Mouse (Mus musculus) midbrain, postnatal 0 days (tissue): ENCODE measurements at regions not wholly inside any gene's neighbourhood (a gene's known extent, or its start where the extent isn't known, plus 50 kb on each side); places are given as distances from the start of the nearest gene placed in this dataset.
A peak's percentile ranks its signal among the peaks of the same experiment; 100 is the strongest.

Experiments used
- ATAC-seq: fragments of 200-750 bp; cut with Nextera tagmentation; 2 replicates; pipeline ENCODE4 v1.8.0; 2017; ENCODE audit warnings: moderate number of reproducible peaks, mild to moderate bottlenecking, moderate TSS enrichment, moderate library complexity; ENCODE audit not compliant: low FRiP score
- DNase-seq: peaks from one replicate; pipeline ENCODE4 v3.0.0-alpha.2; 2015; ENCODE audit warnings: low spot score
- H3K27ac ChIP-seq: fragments of 300-500 bp; sonication (generic); 2 replicates; pipeline ENCODE4 v1.5.1; 2014; ENCODE audit warnings: low read depth, mild to moderate bottlenecking, low read length, mixed read lengths
- H3K27me3 ChIP-seq: fragments of 300-500 bp; sonication (generic); 2 replicates; pipeline ENCODE4 v1.6.1; 2014; ENCODE audit warnings: low read length, control low read depth, mixed read lengths; ENCODE audit not compliant: insufficient read depth
- H3K36me3 ChIP-seq: fragments of 300-500 bp; sonication (generic); 2 replicates; pipeline ENCODE4 v1.6.1; 2014; ENCODE audit warnings: low read length, control low read depth, mixed read lengths; ENCODE audit not compliant: insufficient read depth
- H3K4me1 ChIP-seq: fragments of 300-500 bp; sonication (generic); 2 replicates; pipeline ENCODE4 v1.6.1; 2014; ENCODE audit warnings: mild to moderate bottlenecking, control low read depth, antibody characterized with exemption, low read length, mixed read lengths; ENCODE audit not compliant: insufficient read depth
- H3K4me2 ChIP-seq: fragments of 300-500 bp; sonication (generic); 2 replicates; pipeline ENCODE4 v1.6.1; 2014; ENCODE audit warnings: low read depth, mild to moderate bottlenecking, low read length, mixed read lengths; ENCODE audit not compliant: poor library complexity, severe bottlenecking
- H3K4me3 ChIP-seq: fragments of 300-500 bp; sonication (generic); 2 replicates; pipeline ENCODE4 v1.5.1; 2014; ENCODE audit warnings: low read depth, mild to moderate bottlenecking, low read length, moderate library complexity
- H3K9ac ChIP-seq: fragments of 300-500 bp; sonication (generic); replicated peaks from 2 replicates; pipeline ENCODE4 v1.6.1; 2014; ENCODE audit warnings: mild to moderate bottlenecking, low read length, moderate library complexity, mixed read lengths; ENCODE audit not compliant: poor library complexity, severe bottlenecking
- H3K9me3 ChIP-seq: fragments of 300-500 bp; sonication (generic); 2 replicates; pipeline ENCODE4 v1.6.1; 2016; ENCODE audit warnings: low read length, control low read depth
- CTCF ChIP-seq: IDR thresholded peaks from 2 replicates; pipeline ENCODE4 v1.5.1; 2016; ENCODE audit warnings: antibody characterized with exemption, mild to moderate bottlenecking
- whole genome bisulfite sequencing: fragments of 180-500 bp; shearing (Covaris S2); extraction: QIAGEN DNeasy Blood & Tissue Kit; methylation state at CpG from one replicate; pipeline ENCODE4 v1.1.7; 2014; 5-methylcytosine and 5-hydroxymethylcytosine counted together

DNA sequence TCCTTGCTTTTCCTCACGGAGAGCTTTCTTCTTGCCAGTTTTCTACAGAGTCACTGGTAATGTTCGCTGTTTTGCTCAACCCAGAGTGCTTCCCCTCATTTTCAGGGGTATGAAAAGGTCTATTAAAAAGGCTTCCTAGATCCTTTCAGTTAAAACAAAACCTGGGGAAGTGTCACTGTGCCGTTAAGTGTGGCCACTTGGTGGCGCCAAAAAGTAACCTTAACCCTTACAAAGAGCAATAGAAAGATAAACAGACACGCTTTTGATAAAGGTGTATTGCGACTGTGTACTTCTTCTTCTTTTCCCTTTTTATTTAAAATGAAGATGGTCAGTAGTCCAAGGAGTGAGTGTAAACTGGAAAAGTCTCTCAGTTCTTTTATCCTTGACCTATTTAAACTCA lies 145.2 kb upstream of the Smlr1 start:
- WGBS: 7% methylated on average over 6 of the region's 6 CpGs

DNA sequence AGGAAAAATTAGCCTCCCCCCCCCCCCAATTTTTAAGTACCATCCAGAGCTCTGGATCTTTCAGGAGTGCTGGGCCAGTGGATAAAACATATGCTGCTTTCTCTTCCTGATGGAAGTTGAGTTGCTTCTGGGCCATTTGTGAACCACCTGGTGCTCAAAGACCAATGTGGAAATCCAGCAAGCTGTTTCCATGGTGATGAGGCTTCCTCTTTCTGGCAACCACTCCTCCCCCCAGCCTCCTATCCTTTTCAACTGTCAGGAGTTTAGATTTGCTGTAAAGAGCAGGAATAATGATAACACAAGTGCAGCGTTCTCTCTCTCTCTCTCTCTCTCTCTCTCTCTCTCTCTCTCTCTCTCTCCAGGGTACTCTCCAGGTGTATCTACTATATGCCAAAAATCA lies 141.8 kb upstream of the Smlr1 start:
- TF ChIP-seq CTCF: no peak
- DNase-seq: peak; percentile 85
- H3K4me2 ChIP-seq: no peak overlapping the region
- H3K9me3 ChIP-seq: no peaks in the 10 kb centered on the region
- H3K36me3 ChIP-seq: no peaks in the 10 kb centered on the region
- 9% methylated on average over 1 of the region's 1 CpGs for WGBS
- no peak overlapping the region for H3K9ac ChIP-seq
- H3K4me1 ChIP-seq: no peaks in the 10 kb centered on the region
- H3K27me3 ChIP-seq: no peaks in the 10 kb centered on the region
- H3K27ac ChIP-seq: no peak overlapping the region
- H3K4me3 ChIP-seq: no peak overlapping the region
- peak; percentile 83 for ATAC-seq

More for the DNA sequence above, 145.2 kb upstream of the Smlr1 start:
- DNase-seq (peak; percentile 85), ATAC-seq (no peak)
- Histone ChIP-seq H3K9ac (no peak overlapping the region), H3K4me2 (no peak overlapping the region), H3K4me1 (no peaks in the 10 kb centered on the region), H3K9me3 (no peaks in the 10 kb centered on the region), H3K4me3 (no peak overlapping the region), H3K36me3 (no peaks in the 10 kb centered on the region), H3K27ac (no peak overlapping the region), H3K27me3 (no peaks in the 10 kb centered on the region)
- peak; percentile 85 for TF ChIP-seq CTCF

DNA sequence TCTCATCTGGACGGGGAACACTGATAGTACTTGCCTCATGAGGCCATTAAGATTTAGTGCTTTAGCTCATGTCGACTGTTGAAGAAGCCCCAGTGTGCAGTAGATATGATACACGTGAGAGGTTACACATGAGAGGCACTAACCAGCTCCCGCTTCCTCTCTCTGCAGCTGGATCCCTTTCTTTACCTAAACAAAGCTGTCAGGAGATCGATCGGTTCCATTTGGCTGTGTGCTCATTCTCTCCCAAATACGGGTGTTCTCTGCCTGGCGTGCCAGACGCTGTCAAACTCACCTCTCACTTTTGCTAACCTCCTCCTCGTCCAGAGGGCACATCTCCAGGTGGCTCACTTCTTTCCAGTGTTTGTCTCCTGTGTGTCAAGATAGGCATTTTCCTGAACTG lies 139.3 kb upstream of the Smlr1 start:
- no peak for ATAC-seq

DNA sequence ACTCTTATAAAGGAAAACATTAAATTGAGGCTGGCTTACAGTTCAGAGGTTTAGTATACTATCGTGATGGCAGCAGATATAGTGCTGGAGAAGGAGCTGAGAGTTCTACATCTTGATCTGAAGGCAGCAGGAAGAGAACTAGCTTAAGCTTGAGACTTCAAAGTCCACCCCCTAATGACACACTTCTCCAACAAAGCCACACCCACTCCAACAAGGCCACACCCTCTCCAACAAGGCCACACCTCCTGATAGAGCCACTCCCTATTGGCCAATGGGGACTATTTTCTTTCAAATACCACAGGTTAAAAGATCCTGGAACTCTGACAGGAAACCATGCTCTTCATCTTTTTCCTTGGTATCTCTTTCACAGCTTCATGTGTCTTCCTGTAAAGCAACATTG lies 134.0 kb upstream of the Smlr1 start:
- H3K27me3 ChIP-seq: no peaks in the 10 kb centered on the region
- no peak for ATAC-seq
- no peak for TF ChIP-seq CTCF

More for the DNA sequence above, 139.3 kb upstream of the Smlr1 start:
- TF ChIP-seq CTCF: no peak
- Histone ChIP-seq H3K9ac (no peak overlapping the region), H3K36me3 (no peaks in the 10 kb centered on the region), H3K4me2 (no peak overlapping the region), H3K27ac (no peak overlapping the region), H3K4me1 (no peaks in the 10 kb centered on the region), H3K9me3 (no peaks in the 10 kb centered on the region), H3K4me3 (no peak overlapping the region), H3K27me3 (no peaks in the 10 kb centered on the region)
- 85% methylated on average over 10 of the region's 10 CpGs for WGBS
- no peak for DNase-seq

DNA sequence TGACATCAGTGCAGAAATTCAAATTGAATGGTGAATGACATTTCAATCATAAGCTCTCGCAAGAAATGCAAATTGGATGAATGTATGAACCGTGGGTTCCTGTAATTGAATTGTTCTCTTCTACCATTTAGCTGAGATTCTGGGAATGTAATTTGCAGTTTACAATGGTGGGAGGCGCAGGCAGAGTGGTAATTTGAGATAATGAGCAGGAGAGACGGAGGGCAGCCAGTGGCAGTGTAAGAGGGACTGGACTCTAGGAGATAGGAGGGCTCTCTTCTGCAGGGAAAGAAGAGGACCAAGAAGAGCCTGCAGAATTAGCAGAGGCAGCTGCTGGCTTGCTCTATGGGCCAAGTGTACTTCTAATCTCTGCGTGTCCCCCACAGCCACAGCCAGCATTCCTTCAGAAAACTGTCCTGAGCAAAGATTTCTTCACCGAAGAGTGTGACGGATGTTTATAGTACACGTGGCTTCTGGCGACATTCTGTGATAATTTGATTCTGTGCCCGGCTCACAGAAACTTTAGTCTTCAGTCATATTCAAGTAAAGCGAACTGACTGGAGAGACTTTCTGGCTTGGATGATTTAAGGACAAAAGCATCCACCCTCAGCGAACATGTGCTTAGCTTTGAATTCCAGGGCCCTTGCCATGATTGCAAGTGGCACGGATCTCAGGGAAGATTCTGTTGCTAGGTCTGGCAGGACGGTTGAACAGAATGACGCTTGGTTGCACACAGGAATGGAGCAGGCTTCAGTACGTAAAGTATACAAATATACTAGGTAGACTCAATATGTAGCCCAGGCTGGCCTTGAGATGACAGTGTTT lies 116.9 kb upstream of the Smlr1 start:
- H3K27me3 ChIP-seq: no peaks in the 10 kb centered on the region
- no peak overlapping the region for H3K9ac ChIP-seq
- no peak overlapping the region for H3K4me2 ChIP-seq
- no peak for DNase-seq
- H3K9me3 ChIP-seq: no peaks in the 10 kb centered on the region
- no peak overlapping the region for H3K27ac ChIP-seq
- H3K36me3 ChIP-seq: no peaks in the 10 kb centered on the region
- 72% methylated on average over 16 of the region's 16 CpGs for WGBS
- H3K4me3 ChIP-seq: no peak overlapping the region
- TF ChIP-seq CTCF: no peak
- no peaks in the 10 kb centered on the region for H3K4me1 ChIP-seq
- no peak for ATAC-seq

More for the DNA sequence above, 134.0 kb upstream of the Smlr1 start:
- Histone ChIP-seq H3K9ac (no peak overlapping the region), H3K4me3 (no peak overlapping the region), H3K36me3 (no peaks in the 10 kb centered on the region), H3K9me3 (no peaks in the 10 kb centered on the region), H3K27ac (no peak overlapping the region), H3K4me1 (no peaks in the 10 kb centered on the region), H3K4me2 (no peak overlapping the region)
- WGBS: 75% methylated on average over 1 of the region's 1 CpGs
- no peak for DNase-seq

DNA sequence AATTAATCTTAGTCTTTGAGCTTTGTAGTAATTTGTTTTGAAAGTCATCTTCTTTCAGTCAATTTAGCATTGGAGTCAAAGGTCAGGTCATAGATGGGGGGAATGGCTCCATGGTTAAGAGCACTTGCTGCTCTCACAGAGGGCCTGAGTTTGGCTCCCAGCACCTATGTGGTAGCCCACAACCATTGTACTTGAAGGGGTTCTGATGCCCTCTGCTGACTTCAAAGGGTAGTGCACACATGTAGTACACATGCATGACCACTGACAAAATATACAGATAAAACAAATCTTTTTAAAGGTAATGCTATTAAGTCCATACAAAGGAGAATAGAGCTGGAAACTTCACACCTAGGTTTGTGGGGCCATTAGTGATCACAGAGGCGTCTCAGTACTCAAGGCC lies 111.7 kb upstream of the Smlr1 start:
- Histone ChIP-seq H3K36me3 (no peaks in the 10 kb centered on the region), H3K4me3 (no peak overlapping the region), H3K27ac (no peak overlapping the region), H3K9ac (no peak overlapping the region), H3K4me2 (no peak overlapping the region), H3K4me1 (0 out of 2 replicates have a peak, but pooled peaks cover 2% of the 10 kb centered on the region), H3K9me3 (no peaks in the 10 kb centered on the region), H3K27me3 (no peaks in the 10 kb centered on the region)
- ATAC-seq (no peak), DNase-seq (no peak)
- WGBS: 89% methylated on average over 1 of the region's 1 CpGs
- TF ChIP-seq CTCF: 0 out of 2 replicates have a peak, but pooled peaks have one; percentile 5
